Mouse (Mus musculus) liver, embryonic 14.5 days (tissue): ENCODE measurements around the gene Yme1l1.

Experiments
- CTCF ChIP-seq: IDR thresholded peaks from 2 replicates; pipeline ENCODE4 v1.5.1; 2016; ENCODE audit warnings: antibody characterized with exemption, low read depth, control low read depth
- EP300 ChIP-seq: IDR thresholded peaks from 2 replicates; pipeline ENCODE4 v1.6.1; 2016; ENCODE audit warnings: antibody characterized with exemption, low read depth

- TF ChIP-seq CTCF (no peak), EP300 (no peak)
These were observed 44.9 kb downstream of the Yme1l1 start for GRCm38 (mm10) chr2:23201034-23201433.
